Mouse (Mus musculus): Measurements from ENCODE around the gene Tac2. TPM values are rescaled to one million over a fixed set of nuclear protein-coding genes. Genes with fewer than 3 reads are reported as not detected.

Gene Tac2
- polyA plus RNA-seq, 1 experiment from 2014 or later = not detected

Other genes with a start within 250 kb of the Tac2 start
- 0.30 and 0.41 TPM in 2 replicates for gene Stac3, start 222.8 kb upstream of the Tac2 start, polyA plus RNA-seq (2016; fragmentation: Nextera tagmentation; extraction: Ambion mirVana)
- 2.6 and 2.9 TPM in 2 replicates for gene Ndufa4l2, start 209.5 kb upstream of the Tac2 start, polyA plus RNA-seq (2016; fragmentation: Nextera tagmentation; extraction: Ambion mirVana)
- 124 and 129 TPM in 2 replicates for gene Shmt2, start 202.0 kb upstream of the Tac2 start, polyA plus RNA-seq (2016; fragmentation: Nextera tagmentation; extraction: Ambion mirVana)
- 3.0 and 9.5 TPM in 2 replicates for gene Nxph4, start 189.9 kb upstream of the Tac2 start, polyA plus RNA-seq (2016; fragmentation: Nextera tagmentation; extraction: Ambion mirVana)
- 66.5 and 67.4 TPM in 2 replicates for gene Lrp1, start 103.3 kb upstream of the Tac2 start, polyA plus RNA-seq (2016; fragmentation: Nextera tagmentation; extraction: Ambion mirVana)
- 7.3 and 7.7 TPM in 2 replicates for gene Stat6, start 81.5 kb upstream of the Tac2 start, polyA plus RNA-seq (2016; fragmentation: Nextera tagmentation; extraction: Ambion mirVana)
- 9.9 and 10.0 TPM in 2 replicates for gene Nemp1, start 57.6 kb upstream of the Tac2 start, polyA plus RNA-seq (2016; fragmentation: Nextera tagmentation; extraction: Ambion mirVana)
- 5.6 and 6.2 TPM in 2 replicates for gene Nab2, start 55.9 kb upstream of the Tac2 start, polyA plus RNA-seq (2016; fragmentation: Nextera tagmentation; extraction: Ambion mirVana)
- 0.40 and 0.44 TPM in 2 replicates for gene Myo1a, start 19.3 kb upstream of the Tac2 start, polyA plus RNA-seq (2016; fragmentation: Nextera tagmentation; extraction: Ambion mirVana)
- 4.4 and 5.3 TPM in 2 replicates for gene Zbtb39, start 15.1 kb downstream of the Tac2 start, polyA plus RNA-seq (2016; fragmentation: Nextera tagmentation; extraction: Ambion mirVana)
- 0.30 and 0.44 TPM in 2 replicates for gene Gpr182, start 27.3 kb downstream of the Tac2 start, polyA plus RNA-seq (2016; fragmentation: Nextera tagmentation; extraction: Ambion mirVana)
- gene Rdh1, start 35.2 kb downstream of the Tac2 start, polyA plus RNA-seq (2016; fragmentation: Nextera tagmentation; extraction: Ambion mirVana) = not detected in 2 replicates
- not detected in 2 replicates for gene Rdh16f1, start 35.3 kb downstream of the Tac2 start, polyA plus RNA-seq (2016; fragmentation: Nextera tagmentation; extraction: Ambion mirVana)
- 0.15 and 0.20 TPM in 2 replicates for gene Rdh9, start 51.9 kb downstream of the Tac2 start, polyA plus RNA-seq (2016; fragmentation: Nextera tagmentation; extraction: Ambion mirVana)
- not detected in 2 replicates for gene Rdh16, start 76.7 kb downstream of the Tac2 start, polyA plus RNA-seq (2016; fragmentation: Nextera tagmentation; extraction: Ambion mirVana)
- not detected in 2 replicates for gene Rdh19, start 125.5 kb downstream of the Tac2 start, polyA plus RNA-seq (2016; fragmentation: Nextera tagmentation; extraction: Ambion mirVana)
- gene Rdh16f2, start 142.0 kb downstream of the Tac2 start, polyA plus RNA-seq (2016; fragmentation: Nextera tagmentation; extraction: Ambion mirVana) = not detected in 2 replicates
- gene Rdh7, start 164.3 kb downstream of the Tac2 start, polyA plus RNA-seq (2016; fragmentation: Nextera tagmentation; extraction: Ambion mirVana) = not detected in 2 replicates
- not detected in 2 replicates for gene Sdr9c7, start 174.0 kb downstream of the Tac2 start, polyA plus RNA-seq (2016; fragmentation: Nextera tagmentation; extraction: Ambion mirVana)

All from forebrain, embryonic 10.5 days (tissue).